ENCODE assay signal across 9 mouse cellular contexts in the genomic region with DNA sequence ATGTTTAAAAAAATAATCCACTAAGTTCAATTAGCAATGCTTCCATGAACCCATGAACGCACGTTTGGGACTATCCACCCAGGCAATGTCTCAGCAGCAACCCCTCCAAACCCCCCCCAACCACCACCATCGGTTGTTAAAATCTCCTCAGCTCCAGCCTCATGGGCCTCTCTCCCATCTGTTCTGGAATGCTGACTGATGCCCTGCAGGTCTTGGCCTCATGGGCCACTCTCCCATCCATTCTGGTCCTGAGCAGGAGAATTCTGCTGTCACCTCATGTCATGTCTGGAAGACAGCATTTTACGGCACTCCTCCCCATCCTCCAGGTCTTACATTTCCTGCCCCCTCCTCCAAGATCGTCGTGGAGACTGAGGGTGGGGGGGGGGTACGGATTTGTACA.
"Had no signal": no experiment of that assay in that cellular context is flagged by ENCODE, and none has a peak within 500 bp of the region (broad histone marks: within the 10 kb centered on the region; RNA-seq: fewer than 3 reads in every experiment).

No protein-coding gene starts in this region.

- H3K27ac ChIP-seq: limb, embryonic 12.5 days; liver, embryonic 13.5 days; midbrain, embryonic 12.5 days; neural tube, embryonic 13.5 days; stomach, postnatal 0 days had no signal

- DNase-seq: kidney, postnatal 25 days; liver; liver, embryonic 13.5 days; liver, postnatal 0 days had no signal

- H3K4me2 ChIP-seq: limb, embryonic 12.5 days; liver, embryonic 13.5 days; midbrain, embryonic 12.5 days; neural tube, embryonic 13.5 days had no signal

- H3K9ac ChIP-seq: limb, embryonic 12.5 days; liver, embryonic 13.5 days; liver, postnatal 0 days; midbrain, embryonic 12.5 days; neural tube, embryonic 13.5 days had no signal

- ATAC-seq: liver, postnatal 0 days; midbrain, embryonic 16.5 days had no signal

- H3K27me3 ChIP-seq: limb, embryonic 12.5 days; liver, embryonic 13.5 days; midbrain, embryonic 12.5 days; neural tube, embryonic 13.5 days had no signal

- H3K9me3 ChIP-seq: limb, embryonic 12.5 days; liver, embryonic 13.5 days; midbrain, embryonic 12.5 days; neural tube, embryonic 13.5 days had no signal

- H3K4me3 ChIP-seq: limb, embryonic 12.5 days; liver, embryonic 13.5 days; midbrain, embryonic 12.5 days; neural tube, embryonic 13.5 days had no signal

- H3K4me1 ChIP-seq: liver, embryonic 13.5 days had no signal

- H3K36me3 ChIP-seq: limb, embryonic 12.5 days; liver, embryonic 13.5 days; midbrain, embryonic 12.5 days; neural tube, embryonic 13.5 days had no signal
